Mouse (Mus musculus): Measurements from ENCODE around the gene Gm9745.
"Not testable (repeated sequence)": the region's sequence is repeated elsewhere in the genome, so short reads cannot be mapped to it uniquely, and the experiment has no call there.

- not testable (repeated sequence) for TF ChIP-seq CTCF (IDR thresholded peaks at IDR 0.05; ENCODE audit: low read depth, low read length); POLR2A (IDR thresholded peaks at IDR 0.05; ENCODE audit: extremely low read depth, insufficient read depth, low read length)
These were observed 49.2 kb upstream of the Gm9745 start for GRCm38 (mm10) chr13:8997221-8997620.

Data from liver, adult 2 months (tissue).